Mouse (Mus musculus) heart, postnatal 10 days (tissue): Measurements from ENCODE around the gene Snd1. TPM values are rescaled to one million over a fixed set of nuclear protein-coding genes. Genes with fewer than 3 reads are reported as not detected.

Experiments
- DNase-seq, 2 experiments: peaks; one replicate each; pipeline ENCODE4 v3.0.0; 2021
- intact Hi-C: fragments of 180-260 bp; cut with DNase I; formaldehyde crosslinking; loops from one replicate; pipeline ENCODE4 v1.15.1; 2025
- total RNA-seq, 2 experiments: library from RNA; stranded (reverse); gene quantifications; 2 replicates each; pipeline ENCODE4 v1.2.3; 2021

The Snd1 gene
- total RNA-seq, 2 experiments from 2014 or later: 91.2 to 105 TPM

- intact Hi-C loops: no loop called here
- no peak for DNase-seq
Observed at GRCm38 (mm10) chr6:28781696-28782095, 306.8 kb downstream of the Snd1 start.

GRCm38 (mm10) chr6:28783082-28783647, 308.2 kb downstream of the Snd1 start:
- intact Hi-C loops: no loop called here
- DNase-seq: no peak

- no peak for DNase-seq
- intact Hi-C loops: no loop called here
Observed at GRCm38 (mm10) chr6:28783953-28784352, 309.0 kb downstream of the Snd1 start.

- intact Hi-C loops: no loop called here
- peak; percentile 27 to 28 for DNase-seq
Observed at GRCm38 (mm10) chr6:28785770-28786169, 310.8 kb downstream of the Snd1 start.

GRCm38 (mm10) chr6:28787133-28787532, 312.2 kb downstream of the Snd1 start:
- no peak for DNase-seq
- intact Hi-C loops: no loop called here

GRCm38 (mm10) chr6:28789685-28790084, 314.7 kb downstream of the Snd1 start:
- no peak for DNase-seq
- intact Hi-C loops: no loop called here

- DNase-seq: no peak
- intact Hi-C loops: no loop called here
Observed at GRCm38 (mm10) chr6:28791183-28791582, 316.2 kb downstream of the Snd1 start.

- DNase-seq: no peak
- intact Hi-C loops: no loop called here
Observed at GRCm38 (mm10) chr6:28791809-28792208, 316.9 kb downstream of the Snd1 start.

GRCm38 (mm10) chr6:28795380-28795779, 320.4 kb downstream of the Snd1 start:
- intact Hi-C loops: no loop called here
- DNase-seq: no peak

- no peak for DNase-seq
- intact Hi-C loops: no loop called here
Observed at GRCm38 (mm10) chr6:28795792-28796515, 321.0 kb downstream of the Snd1 start.

- DNase-seq: no peak
- intact Hi-C loops: no loop called here
Observed at GRCm38 (mm10) chr6:28799818-28800217, 324.9 kb downstream of the Snd1 start.

- DNase-seq: no peak
- intact Hi-C loops: no loop called here
Observed at GRCm38 (mm10) chr6:28800976-28801375, 326.0 kb downstream of the Snd1 start.

- DNase-seq: no peak
- intact Hi-C loops: no loop called here
Observed at GRCm38 (mm10) chr6:28803678-28804279, 328.8 kb downstream of the Snd1 start.

GRCm38 (mm10) chr6:28804751-28805150, 329.8 kb downstream of the Snd1 start:
- intact Hi-C loops: no loop called here
- DNase-seq: no peak

- DNase-seq: no peak
- intact Hi-C loops: no loop called here
Observed at GRCm38 (mm10) chr6:28813057-28813456, 338.1 kb downstream of the Snd1 start.

- DNase-seq: no peak
- intact Hi-C loops: no loop called here
Observed at GRCm38 (mm10) chr6:28814895-28815294, 340.0 kb downstream of the Snd1 start.

- DNase-seq: peak; percentile 30 to 37
- intact Hi-C loops: no loop called here
Observed at GRCm38 (mm10) chr6:28817039-28817438, 342.1 kb downstream of the Snd1 start.

- DNase-seq: no peak
- intact Hi-C loops: no loop called here
Observed at GRCm38 (mm10) chr6:28819509-28820358, 344.8 kb downstream of the Snd1 start.

GRCm38 (mm10) chr6:28822296-28822695, 347.4 kb downstream of the Snd1 start:
- no peak for DNase-seq
- intact Hi-C loops: no loop called here

- DNase-seq: no peak
- intact Hi-C loops: no loop called here
Observed at GRCm38 (mm10) chr6:28823375-28823774, 348.4 kb downstream of the Snd1 start.

- no peak for DNase-seq
- intact Hi-C loops: no loop called here
Observed at GRCm38 (mm10) chr6:28823802-28824201, 348.9 kb downstream of the Snd1 start.
